Mouse (Mus musculus): ENCODE data around the gene Snx15.

The Snx15 gene

GRCm38 (mm10) chr19:6071261-6071660 lies 56.8 kb downstream of the Snx15 start:
- DNase-seq (ENCODE audit: low spot score) = no peak

GRCm38 (mm10) chr19:6070571-6071250 lies 57.4 kb downstream of the Snx15 start:
- DNase-seq (ENCODE audit: low spot score) = no peak

GRCm38 (mm10) chr19:6069851-6070250 lies 58.3 kb downstream of the Snx15 start:
- DNase-seq (ENCODE audit: low spot score) = no peak

All from embryo, embryonic 10 days (tissue).